Mouse (Mus musculus): Measurements from ENCODE around the gene Macf1. TPM values are rescaled to one million over a fixed set of nuclear protein-coding genes. Genes with fewer than 3 reads are reported as not detected.
A peak's percentile ranks its signal among the peaks of the same experiment; 100 is the strongest.

The Macf1 gene
- total RNA-seq, 2 experiments from 2014 or later: 49.0 to 55.4 TPM

- no peak for DNase-seq (ENCODE audit: low spot score)
Observed at GRCm38 (mm10) chr4:123314497-123314896, 369.7 kb downstream of the Macf1 start.

DNA sequence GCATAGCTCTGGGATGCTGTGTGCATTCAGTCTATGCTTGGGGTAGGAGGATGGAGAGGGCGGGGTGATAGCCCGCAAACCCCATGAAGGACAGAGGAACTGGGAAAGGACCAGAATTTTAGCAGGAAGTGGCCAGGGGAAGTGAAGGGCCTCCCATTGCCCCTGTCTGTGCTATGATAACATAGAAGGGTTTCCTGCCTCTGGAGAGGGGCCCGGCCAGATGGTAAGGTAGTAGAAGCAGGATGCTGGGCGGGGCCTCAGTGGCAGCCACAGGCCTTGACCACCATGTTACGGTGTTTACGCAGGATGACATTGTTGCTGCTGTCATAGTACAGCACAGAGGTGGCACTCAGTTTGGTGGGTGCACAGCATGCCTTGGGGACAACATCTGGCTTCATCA, 371.1 kb downstream of the Macf1 start:
- DNase-seq (ENCODE audit: low spot score): no peak

GRCm38 (mm10) chr4:123311845-123312244, 372.3 kb downstream of the Macf1 start:
- no peak for DNase-seq (ENCODE audit: low spot score)

GRCm38 (mm10) chr4:123308292-123308691, 375.9 kb downstream of the Macf1 start:
- DNase-seq (ENCODE audit: low spot score): peak; percentile 67

DNA sequence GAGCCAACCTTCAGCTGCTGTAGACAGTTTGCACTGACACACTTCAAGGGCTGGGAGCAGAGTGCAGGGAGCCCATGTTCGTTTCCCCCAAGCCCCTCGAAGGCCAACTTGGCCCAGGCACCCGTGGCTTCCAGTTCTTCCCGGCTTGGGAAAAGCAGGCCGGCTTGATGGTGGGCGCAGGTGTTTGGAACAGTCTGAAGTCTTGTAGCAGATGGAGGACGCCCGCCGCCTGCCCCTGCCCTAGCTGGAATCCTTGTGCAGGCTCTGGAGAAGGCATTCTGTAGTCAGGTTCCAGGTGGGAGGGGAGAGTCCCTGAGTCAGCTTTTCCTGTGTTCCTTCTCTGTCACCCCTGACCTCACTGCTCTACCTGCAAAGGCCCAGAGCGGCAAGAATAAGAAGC, 377.2 kb downstream of the Macf1 start:
- DNase-seq (ENCODE audit: low spot score): no peak

GRCm38 (mm10) chr4:123305789-123306188, 378.4 kb downstream of the Macf1 start:
- peak; percentile 68 for DNase-seq (ENCODE audit: low spot score)

Small RNAs within 50 kb of the gene (microRNA-seq; reads per million reads assigned to microRNA genes)
- gene Mir6398: not detected

Other genes starting within 250 kb of the Macf1 start
- 100 to 1,000 TPM; 270 to 291 TPM for gene Ndufs5, start 33.8 kb upstream of the Macf1 start, total RNA-seq (2021)
- 10 to 100 TPM; 22.0 to 23.3 TPM for gene Akirin1, start 66.0 kb upstream of the Macf1 start, total RNA-seq (2021)
- not detected for gene Rhbdl2, start 103.5 kb upstream of the Macf1 start, total RNA-seq (2021)
- not detected for gene 4933427I04Rik, start 175.3 kb upstream of the Macf1 start, total RNA-seq (2021)
- 10 to 100 TPM; 17.9 to 19.5 TPM for gene Mycbp, start 220.5 kb upstream of the Macf1 start, total RNA-seq (2021)
- 10 to 100 TPM; 18.7 to 23.1 TPM for gene Rragc, start 233.1 kb upstream of the Macf1 start, total RNA-seq (2021)
- gene 4930535I16Rik, start 233.7 kb upstream of the Macf1 start, total RNA-seq (2021): not detected

All from gastrocnemius, adult 18-20 months (tissue).